Mouse (Mus musculus) liver, embryonic 14.5 days (tissue): ENCODE measurements at regions not wholly inside any gene's neighbourhood (a gene's known extent, or its start where the extent isn't known, plus 50 kb on each side); places are given as distances from the start of the nearest gene placed in this dataset.

Source experiments
- CTCF ChIP-seq: IDR thresholded peaks from 2 replicates; pipeline ENCODE4 v1.5.1; 2016; ENCODE audit warnings: antibody characterized with exemption, low read depth, control low read depth
- EP300 ChIP-seq: IDR thresholded peaks from 2 replicates; pipeline ENCODE4 v1.6.1; 2016; ENCODE audit warnings: antibody characterized with exemption, low read depth

DNA sequence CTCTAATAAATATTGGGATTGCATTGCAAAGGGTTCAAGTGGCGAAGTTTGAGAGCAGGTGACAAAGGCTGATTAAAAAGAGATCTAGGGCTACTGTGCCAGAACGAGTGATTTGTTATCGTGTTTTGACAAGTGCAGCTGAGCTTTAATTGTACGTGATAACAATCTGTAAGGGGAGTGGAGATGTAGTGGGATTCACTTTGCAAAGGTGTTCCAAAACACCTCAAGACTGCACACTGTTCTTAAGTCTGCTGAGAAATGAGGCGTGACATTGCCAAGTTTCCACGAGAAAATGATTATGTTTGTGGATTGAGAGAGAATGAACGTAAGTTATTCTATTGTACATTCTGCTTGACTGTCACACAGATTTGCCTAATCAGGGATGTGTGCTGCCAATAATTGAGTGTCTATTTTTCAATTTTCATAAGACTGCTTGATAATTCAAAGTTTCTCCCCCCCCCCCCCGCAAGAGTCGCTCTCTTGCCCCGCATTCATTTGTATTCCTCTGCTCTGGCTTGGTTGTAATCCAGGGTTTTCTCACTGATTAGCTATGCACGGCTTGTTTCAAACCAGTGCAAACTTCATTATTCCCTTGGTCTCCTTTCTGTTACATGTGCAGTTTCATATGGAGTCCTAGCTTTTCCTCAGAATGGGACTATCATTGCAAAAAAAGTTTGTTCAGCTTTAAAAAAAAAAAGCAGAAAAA, 385.7 kb downstream of the Olfm4 start:
- no peak for TF ChIP-seq CTCF
- TF ChIP-seq EP300: no peak
